Mouse (Mus musculus) megakaryocyte-erythroid progenitor cell, adult 5-6 weeks (primary cell): ENCODE data around the gene Clmp. TPM values are rescaled to one million over a fixed set of nuclear protein-coding genes. Genes with fewer than 3 reads are reported as not detected.
A peak's percentile ranks its signal among the peaks of the same experiment; 100 is the strongest.
"Not testable (repeated sequence)": the region's sequence is repeated elsewhere in the genome, so short reads cannot be mapped to it uniquely, and the experiment has no call there.

Experiments
- ATAC-seq: replicated peaks from 2 replicates; pipeline ENCODE4 v1.8.0; 2016; ENCODE audit warnings: mild to moderate bottlenecking, inconsistent platforms; ENCODE audit not compliant: severe bottlenecking, poor library complexity, low FRiP score, low TSS enrichment
- total RNA-seq, 2 experiments: library from RNA; stranded (forward) in 1 of 2; stranded (reverse) in 1 of 2; fragments of 200-1000, 215-1000 nt in 1 of 2; fragments of >200 nt in 1 of 2; fragmentation: Nextera tagmentation in 1 of 2; gene quantifications; 2 replicates each; pipeline ENCODE4 v1.2.3; 2014 to 2017

Clmp gene
- total RNA-seq, 2 experiments from 2014 or later, result 0.19 TPM; not detected in 1

DNA sequence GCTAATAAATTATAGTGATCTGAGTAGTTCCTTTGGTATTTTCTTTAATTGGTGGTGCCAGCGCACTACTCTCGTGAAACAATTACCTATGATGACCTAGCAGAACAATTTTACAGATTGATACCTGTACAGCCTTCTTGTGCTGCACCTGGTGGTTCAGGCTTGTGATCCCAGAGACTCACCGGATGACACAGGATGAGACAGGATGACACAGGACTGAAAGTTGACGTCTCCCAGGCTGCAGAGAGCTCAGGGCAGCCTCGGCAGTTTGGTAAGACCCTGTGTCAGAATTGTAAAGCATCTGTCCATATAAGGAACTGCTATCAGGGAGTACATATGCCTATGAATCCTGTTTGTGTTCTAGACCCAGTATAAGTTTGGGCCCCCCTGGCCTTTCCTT, 109.2 kb downstream of the Clmp start:
- no peak for ATAC-seq

DNA sequence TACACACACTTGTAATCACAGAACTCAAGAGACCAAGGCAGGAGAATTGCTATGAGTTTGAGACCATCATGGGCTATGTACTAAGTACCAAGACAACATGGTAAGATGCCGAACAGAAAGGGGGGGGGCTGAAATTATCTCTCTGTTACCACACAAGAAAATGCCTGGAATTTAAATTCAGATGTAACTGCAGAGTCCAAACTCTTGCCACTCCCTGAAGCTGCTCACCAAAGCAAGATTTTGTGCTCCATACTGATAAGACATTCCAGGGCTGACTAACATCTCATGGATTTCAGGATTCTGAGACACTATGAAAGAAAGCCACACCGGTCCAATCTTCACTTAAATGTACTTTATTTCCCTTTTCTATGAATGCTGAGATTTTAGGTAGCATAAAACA, 109.8 kb downstream of the Clmp start:
- ATAC-seq, result no peak

DNA sequence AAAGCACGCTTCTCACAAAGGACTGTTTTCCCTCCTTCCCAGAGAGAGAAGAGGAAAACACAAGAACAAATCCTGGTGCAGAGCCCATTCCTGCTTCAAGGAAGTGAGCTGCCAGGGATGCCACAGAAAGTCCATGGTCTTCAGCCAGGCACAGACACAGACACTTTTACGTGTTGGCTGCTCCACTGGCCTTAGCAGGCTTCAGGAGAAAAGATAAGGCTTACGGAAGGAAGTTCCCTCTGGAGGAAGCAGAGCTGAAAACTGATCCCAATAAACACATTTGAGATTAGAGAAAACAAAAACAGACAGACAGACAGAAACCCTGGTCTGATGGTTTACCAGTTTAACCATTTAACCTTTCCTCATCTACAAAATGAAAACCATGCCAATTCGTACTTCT, 110.3 kb downstream of the Clmp start:
- ATAC-seq, result no peak

DNA sequence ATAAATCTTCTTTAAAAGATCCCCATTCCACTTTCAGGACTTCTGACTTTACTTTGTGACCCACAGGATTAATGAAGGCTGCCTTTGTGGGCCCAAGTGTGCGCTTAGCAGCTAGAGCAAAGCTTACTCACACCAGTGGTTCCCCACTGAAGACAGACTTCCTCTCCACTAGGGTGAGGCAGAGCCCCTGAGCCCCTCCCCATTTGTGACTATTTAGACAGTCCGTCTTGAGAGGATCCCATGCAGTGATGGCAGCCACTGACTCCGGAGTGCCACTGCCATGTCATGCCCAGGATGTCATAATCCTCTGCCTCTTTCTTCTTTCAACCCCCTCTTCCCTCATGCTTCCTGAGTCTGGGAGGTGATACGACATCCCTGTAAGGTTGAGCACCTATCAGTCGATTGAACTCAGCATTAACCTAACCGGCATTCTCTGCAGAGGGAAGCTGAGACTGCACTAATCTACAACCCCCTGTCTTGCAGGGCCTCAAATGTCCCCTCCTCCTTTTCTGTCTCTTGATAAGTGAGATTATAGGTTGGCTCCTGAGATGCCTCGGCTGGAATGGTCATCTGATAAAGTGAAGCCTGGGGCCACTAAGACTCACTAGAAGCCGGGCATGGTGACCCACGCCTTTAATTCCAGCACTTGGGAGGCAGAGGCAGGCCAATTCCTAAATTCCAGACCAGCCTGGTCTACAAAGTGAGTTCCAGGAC, 112.6 kb downstream of the Clmp start:
- ATAC-seq, result peak; percentile 7; the same call in 1 of the 2 replicates

DNA sequence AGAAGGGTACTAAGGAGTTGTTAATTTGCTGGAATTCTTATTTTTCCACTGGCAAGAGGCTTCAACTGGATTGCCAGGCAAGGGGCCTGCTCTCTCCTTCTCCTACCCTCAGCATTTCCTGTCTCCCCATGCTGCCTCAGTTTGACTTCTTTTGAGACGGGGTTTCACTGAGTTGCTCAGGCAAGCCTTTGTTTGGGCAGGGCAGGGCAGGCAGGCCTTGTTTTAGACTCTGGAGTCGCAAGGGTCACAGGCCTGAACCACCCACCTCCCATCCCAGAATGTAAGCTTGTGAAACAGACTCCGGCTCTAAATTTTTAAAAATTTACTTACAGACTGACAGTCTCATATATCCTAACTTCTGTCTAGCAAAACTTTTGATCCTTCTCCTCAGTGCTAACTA, 113.3 kb downstream of the Clmp start:
- no peak for ATAC-seq

DNA sequence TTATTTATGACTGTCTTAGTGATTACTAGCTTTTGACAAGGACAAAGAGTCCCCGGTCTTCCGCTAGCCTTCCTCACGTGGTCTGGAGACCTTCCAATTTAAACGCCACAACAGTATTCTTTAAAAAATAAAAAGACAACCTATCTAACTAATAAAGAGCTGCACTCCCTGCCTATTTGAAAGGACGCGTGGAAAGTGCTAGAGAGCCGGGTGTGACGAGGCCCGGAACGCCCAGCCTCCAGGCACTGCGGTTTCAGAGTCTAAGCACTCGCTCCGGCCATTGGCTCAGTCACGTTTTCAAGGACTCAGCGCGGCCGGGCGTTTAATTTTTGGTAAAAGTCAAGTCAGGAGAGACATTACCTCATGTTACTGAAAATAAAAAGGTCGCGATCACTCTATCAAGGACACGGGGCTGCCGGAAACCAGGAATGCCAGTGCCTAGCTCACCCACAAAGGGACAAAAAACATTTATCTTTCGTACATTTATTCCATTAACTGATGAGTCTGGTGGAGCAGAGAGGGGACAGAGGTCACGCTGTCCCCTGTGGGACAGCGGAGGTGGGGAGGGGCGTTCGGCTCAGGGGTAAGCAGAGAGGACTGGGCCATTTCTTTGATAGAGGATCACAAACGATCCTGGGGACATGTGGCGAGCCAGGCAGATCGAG, 114.2 kb downstream of the Clmp start:
- peak; percentile 55 for ATAC-seq

DNA sequence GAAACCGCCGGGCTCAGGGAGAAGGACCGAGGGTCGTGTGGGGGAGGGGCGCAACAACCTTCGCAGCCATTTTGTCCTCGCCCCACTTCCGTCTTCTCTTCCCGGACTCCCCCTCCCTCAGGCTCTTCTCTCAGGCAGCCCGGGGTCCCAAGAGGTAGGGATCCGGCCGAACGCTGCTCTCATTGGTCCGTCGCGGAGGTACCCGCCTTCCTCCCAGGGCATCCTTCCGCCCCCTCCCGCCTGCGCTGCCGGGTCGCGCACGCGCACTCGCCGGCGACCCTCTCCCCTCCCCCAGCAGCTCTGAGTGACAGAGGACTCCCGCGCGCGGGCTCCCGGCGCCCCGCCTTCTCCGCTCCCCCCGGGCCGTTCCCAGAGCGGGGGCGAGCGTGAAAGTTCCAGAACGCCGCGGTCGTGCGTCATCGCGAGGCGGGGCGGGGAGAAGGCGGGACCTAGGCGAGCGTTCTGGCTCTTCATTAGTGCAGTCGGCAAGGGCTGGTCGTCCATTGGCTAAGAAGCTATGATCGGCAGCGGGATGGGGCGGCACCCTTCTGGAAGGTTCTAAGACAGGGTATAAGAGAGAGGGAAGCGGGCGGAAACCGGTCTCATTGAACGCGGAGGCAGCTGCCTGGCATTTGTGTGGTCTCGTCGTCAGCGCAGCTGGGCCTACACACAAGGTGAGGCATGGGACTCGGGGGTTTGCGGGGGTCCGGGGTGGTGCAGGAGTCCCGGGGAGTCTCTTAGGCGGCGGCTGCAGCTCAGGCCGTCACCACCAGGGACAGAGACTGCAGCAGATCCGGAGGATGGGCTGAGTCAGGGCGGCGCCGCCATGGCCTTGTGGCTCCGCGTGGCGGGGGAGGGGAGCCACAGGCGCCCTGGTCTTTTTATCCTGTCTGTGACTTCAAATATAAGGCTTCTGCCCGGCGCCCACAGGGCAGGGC, 115.2 kb downstream of the Clmp start, which contains the start of gene Hspa8:
Gene Hspa8, plus strand, starts transcription at position 310 of the 938 bp plus-strand sequence.
- peak; percentile 77 for ATAC-seq

DNA sequence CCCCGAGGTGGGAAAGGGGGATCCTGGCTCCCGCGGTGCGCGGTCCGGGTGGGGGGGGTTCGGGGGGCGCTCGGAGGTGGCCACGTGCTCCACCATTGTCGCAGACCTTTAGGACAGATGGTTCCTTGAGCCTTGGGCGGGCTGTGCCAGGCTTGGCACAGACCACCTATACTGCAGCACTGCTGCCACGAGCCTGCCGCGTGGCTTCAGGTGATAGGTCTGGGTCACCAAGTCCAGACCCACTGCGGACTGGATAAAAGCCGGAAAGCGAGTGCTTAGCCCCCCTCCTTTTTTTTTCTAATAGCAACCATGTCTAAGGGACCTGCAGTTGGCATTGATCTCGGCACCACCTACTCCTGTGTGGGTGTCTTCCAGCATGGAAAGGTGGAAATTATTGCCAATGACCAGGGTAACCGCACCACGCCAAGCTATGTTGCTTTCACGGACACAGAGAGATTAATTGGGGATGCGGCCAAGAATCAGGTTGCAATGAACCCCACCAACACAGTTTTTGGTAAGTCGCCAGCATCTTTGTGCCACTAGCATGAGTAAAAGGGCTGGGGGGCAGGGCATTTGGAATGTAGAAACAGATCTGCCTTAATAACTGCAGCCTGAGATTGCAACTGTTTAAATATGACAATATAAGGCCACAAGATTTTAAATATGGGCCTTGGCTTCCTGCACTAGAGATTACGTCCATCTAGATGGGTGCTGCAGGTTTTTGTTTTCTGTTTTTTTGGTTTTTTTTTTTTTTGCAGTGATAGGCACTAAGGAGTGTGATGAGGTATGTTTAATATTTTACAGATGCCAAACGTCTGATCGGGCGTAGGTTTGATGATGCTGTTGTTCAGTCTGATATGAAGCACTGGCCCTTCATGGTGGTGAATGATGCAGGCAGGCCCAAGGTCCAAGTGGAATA, 116.1 kb downstream of the Clmp start:
- peak; percentile 14 for ATAC-seq

DNA sequence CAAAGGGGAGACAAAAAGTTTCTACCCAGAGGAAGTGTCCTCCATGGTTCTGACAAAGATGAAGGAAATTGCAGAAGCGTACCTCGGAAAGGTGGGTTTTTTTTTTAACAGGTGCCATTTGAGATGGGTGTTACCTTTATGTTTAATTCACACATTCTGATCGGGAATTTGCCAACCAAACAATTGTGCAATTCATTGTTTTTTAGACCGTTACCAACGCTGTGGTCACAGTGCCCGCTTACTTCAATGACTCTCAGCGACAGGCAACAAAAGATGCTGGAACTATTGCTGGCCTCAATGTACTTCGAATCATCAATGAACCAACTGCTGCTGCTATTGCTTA, 116.7 kb downstream of the Clmp start:
- not testable (repeated sequence) for ATAC-seq

DNA sequence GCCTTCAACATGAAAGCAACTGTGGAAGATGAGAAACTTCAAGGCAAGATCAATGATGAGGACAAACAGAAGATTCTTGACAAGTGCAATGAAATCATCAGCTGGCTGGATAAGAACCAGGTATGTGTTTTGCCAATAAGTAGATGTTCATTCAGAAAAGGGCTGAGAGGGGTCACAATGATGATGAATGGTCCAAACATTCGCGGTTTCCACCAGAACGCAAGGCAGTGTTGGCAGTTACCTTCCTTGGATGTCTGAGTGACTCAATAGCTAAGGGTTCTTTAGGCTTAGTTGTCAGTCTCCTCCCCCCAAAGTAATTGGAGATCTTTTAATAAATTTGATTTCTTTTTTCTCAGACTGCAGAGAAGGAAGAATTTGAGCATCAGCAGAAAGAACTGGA, 118.8 kb downstream of the Clmp start:
- not testable (repeated sequence) for ATAC-seq

DNA sequence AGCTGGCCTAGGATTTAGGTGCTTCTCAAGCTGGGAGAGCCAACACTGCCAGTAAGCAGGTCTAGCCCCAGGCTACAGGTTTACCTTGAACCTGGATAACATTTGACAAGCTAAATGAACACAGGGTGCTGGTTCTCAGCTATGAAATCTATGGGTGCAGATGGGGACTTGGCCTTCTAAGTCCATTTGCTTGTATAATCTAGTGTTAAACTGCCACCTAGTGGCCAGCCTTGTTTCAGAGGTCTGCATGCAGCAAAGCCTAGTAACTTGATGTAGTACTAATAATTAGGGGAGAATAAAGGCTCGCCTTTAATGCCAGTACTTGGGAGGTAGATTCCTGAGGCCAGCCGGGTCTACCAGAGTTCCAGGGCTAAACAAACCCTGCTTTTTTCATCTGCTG, 119.5 kb downstream of the Clmp start:
- ATAC-seq, result no peak

DNA sequence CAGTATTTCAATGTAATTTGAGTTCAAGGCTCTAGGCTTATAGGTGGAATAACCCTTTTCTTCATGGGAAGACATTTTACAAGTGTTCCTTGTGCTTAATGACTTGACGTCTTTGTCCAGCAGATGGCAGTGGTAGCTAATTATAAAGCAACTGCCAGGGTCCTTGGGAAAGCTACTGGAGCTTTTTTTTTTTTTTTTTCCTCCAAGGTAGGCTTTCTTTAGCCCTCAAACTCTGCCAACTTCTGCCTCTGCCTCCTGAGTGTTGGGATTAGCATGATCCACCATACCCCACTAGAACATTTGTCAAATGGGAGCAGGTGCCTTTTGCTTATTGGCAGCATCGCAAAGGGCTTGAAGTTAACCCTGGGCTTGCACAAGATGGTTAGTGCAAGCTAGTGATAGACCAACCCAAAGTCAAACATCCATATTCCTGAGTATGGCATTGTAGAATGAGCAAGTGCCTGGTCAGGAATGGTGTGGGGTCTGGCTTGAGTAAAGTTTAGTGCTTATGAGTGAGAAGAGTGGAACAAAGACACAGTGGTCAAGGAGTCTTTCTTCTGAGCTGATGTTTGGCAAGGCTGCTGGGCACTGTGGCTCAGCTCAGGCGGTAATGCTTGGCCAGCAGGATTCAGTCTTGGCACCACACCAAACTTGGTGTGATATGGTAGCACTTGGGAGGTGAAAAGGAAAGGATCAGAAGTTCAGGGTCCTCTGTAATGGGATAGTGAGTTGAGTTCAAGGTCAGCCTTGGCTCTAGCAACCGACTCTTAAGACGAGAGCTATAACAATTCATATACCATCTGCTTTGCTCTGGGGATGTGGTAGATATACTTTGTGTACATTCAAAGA, 120.9 kb downstream of the Clmp start:
- peak; percentile 43 for ATAC-seq

DNA sequence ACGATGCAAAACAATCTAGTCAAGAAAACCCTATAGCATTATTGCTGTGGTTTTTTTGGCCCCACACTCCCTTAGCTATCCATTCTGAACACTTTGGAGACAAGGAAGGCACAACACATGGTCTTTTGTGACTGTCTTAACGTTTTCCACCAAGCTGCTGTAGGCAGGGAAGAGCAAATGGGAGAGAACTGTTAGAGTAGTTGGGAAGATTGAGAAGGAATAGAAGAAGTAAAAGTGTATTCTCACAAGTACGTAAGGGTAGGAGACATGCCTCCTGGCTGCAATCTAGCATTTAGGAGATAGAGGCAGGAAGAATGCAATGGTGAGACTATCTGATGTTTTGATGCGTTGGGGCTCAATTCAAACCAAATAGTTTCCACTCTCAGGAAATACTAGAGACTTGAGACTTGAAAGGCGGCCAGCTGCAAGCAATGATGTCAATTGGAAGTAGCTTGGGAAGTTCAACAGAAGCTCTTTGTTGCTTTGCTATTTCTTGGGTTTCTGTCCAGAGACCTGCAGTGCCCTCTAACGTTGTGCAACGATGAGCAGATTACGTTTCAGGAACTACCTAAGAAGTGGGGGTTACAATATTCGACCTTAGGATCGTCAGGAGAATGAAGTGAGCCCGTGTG, 121.6 kb downstream of the Clmp start:
- peak; percentile 32 for ATAC-seq

DNA sequence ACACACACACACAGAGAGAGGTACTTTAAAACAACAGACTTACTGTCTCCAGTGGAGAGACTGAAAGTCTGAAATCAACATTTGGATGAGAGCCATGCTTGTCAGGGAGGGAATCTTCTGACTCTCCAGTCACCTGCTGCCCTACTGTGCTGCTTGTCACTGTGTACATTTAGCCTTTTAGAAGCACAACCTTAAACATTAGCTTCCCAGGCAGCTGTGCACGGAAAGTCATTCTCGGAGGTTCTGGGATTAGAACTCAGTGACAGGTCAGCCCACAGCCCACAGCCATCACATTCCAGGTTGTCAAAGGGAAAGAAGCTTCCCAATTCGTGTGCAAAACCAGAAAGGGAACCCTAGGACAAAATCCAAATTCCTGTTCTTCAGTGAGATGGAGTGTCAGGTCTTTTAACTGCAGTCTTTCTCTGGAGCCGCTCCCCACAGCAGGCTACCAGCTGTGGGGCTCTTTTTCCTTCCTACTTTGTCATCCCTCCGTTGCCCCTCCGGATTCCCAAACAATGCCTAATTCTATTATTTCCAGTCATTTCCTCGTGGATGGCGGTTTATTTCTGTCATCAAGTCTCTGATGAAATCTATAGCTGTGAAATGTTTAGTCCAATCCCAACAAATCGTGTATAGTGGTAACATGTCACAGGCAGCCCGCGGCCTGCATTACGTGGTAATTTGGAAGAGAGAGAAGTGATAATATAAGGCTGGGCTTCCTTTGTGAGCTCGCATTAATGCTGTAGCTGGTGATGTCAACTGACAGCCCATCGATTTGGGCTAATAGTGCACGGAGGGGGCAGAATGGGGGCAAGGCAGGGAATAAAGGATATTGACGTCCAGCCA, 122.5 kb downstream of the Clmp start:
- ATAC-seq, result peak; percentile 1; the same call in 1 of the 2 replicates

DNA sequence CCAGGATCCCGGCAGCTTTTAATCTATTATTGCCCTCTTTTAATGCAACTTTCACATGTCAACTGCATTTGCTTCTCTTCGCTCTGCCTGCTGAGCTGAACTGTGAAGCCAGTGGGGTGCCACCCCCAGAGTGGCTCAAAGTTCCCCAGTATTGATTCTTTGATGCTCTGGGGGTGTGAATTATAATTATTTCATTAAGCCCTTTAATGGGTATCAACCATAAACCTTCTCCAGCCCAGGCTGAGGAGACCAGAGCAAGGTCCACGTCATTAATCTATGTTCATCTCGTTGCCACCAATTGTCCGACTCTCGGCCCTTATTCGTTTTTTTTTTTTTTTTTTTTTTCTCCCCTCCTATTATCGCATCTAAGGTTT, 123.1 kb downstream of the Clmp start:
- no peak for ATAC-seq

DNA sequence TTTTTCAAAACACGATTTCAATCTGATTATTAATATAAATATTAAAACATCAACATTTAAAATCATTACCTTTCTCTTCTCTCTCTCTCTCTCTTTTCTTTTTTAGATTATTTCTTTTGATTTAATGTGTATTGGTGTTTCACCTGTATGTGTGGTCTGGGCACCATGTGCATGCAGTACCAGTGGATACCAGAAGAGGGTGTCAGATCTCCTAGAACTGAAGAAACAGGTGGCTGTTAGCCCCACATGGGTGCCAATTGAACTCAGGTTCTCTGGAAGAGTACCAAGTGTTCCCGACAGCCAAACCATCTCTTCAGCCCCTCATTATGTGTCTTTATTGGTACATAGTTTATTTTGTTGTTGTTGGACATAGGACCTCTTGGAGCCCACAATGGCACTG, 126.1 kb downstream of the Clmp start:
- ATAC-seq, result no peak

DNA sequence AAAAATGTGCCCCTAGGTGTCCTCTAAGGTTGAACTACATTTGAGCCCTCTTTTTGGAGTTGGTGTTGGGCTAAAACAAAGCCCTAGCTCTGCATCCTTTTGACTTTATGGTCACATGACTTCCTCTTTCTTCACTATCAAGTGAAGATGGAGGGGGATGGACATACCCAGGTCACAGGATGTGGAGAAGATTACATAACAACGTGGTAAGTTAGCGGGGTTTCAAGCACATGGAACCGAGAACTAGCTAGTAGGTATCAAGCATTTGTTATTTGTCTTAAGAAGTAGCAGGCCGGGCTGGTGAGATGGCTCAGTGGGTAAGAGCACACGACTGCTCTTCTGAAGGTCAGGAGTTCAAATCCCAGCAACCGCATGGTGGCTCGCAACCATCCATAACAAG, 128.3 kb downstream of the Clmp start:
- no peak for ATAC-seq
